8 mouse cellular contexts compared by ENCODE assay signal in genomic region chr2:180692630-180693029, GRCm38 (mm10). TPM values are rescaled to one million over a fixed set of nuclear protein-coding genes. Genes with fewer than 3 reads are reported as not detected.
DNase-seq lines count a peak whose midpoint lies in the region; ATAC-seq and TF ChIP-seq lines count a peak whose summit lies in the region.

No protein-coding gene starts in this region.

- peak; percentile 89 for TF ChIP-seq EP300 in MEL (IDR thresholded peaks at IDR 0.05; ENCODE audit: low read depth in 1 of 2, low read length in 2 of 2)

- H3K4me2 ChIP-seq in forebrain, embryonic 16.5 days (ENCODE audit: low read length) = no peak overlapping the region
- H3K4me2 ChIP-seq in hindbrain, embryonic 16.5 days (ENCODE audit: low read length) = no peak overlapping the region
- peak overlapping the region; percentile 39 for H3K4me2 ChIP-seq in neural tube, embryonic 12.5 days (replicated peaks)
- no peak overlapping the region for H3K4me2 ChIP-seq in intestine, postnatal 0 days (replicated peaks; ENCODE audit: low read depth)
- no peak overlapping the region for H3K4me2 ChIP-seq in intestine, embryonic 15.5 days (replicated peaks)

- H3K36me3 ChIP-seq in MEL (ENCODE audit: control insufficient read depth in 1 of 2, insufficient read depth in 2 of 2, low read length in 2 of 2) = peaks cover 22 to 53% of the 10 kb centered on the region in 2 experiments
- H3K36me3 ChIP-seq in forebrain, embryonic 16.5 days (ENCODE audit: control insufficient read depth, insufficient read depth) = peaks cover 20% of the 10 kb centered on the region
- H3K36me3 ChIP-seq in hindbrain, embryonic 16.5 days (ENCODE audit: control insufficient read depth, insufficient read depth, low read length) = peaks cover 22% of the 10 kb centered on the region
- peaks cover 33% of the 10 kb centered on the region for H3K36me3 ChIP-seq in neural tube, embryonic 12.5 days
- peaks cover 37% of the 10 kb centered on the region for H3K36me3 ChIP-seq in intestine, postnatal 0 days (ENCODE audit: control insufficient read depth, insufficient read depth)
- H3K36me3 ChIP-seq in intestine, embryonic 15.5 days = peaks cover 24% of the 10 kb centered on the region

- H3K9me3 ChIP-seq in MEL (replicated peaks; ENCODE audit: insufficient read depth, low read length) = no peaks in the 10 kb centered on the region
- H3K9me3 ChIP-seq in forebrain, embryonic 16.5 days (ENCODE audit: control insufficient read depth, low read length) = no peaks in the 10 kb centered on the region
- H3K9me3 ChIP-seq in hindbrain, embryonic 16.5 days (ENCODE audit: control insufficient read depth, low read length) = no peaks in the 10 kb centered on the region
- H3K9me3 ChIP-seq in neural tube, embryonic 12.5 days = no peaks in the 10 kb centered on the region
- no peaks in the 10 kb centered on the region for H3K9me3 ChIP-seq in intestine, postnatal 0 days (ENCODE audit: control insufficient read depth)
- no peaks in the 10 kb centered on the region for H3K9me3 ChIP-seq in intestine, embryonic 15.5 days

- DNase-seq in gastrocnemius, adult 18-20 months (ENCODE audit: low spot score) = peak; percentile 15
- no peak for DNase-seq in gastrocnemius, postnatal 10 days
- DNase-seq in MEL (ENCODE audit: low read depth, low spot score) = peak; percentile 93

- TF ChIP-seq CTCF in MEL (IDR thresholded peaks at IDR 0.05 in 2 of 3, conservative IDR thresholded peaks at IDR 0.05 in 1 of 3; ENCODE audit: control insufficient read depth in 1 of 3, insufficient read depth in 1 of 3, low read depth in 2 of 3, low read length in 3 of 3, poor library complexity in 1 of 3, severe bottlenecking in 1 of 3) = no peak
- no peak for TF ChIP-seq CTCF in intestine, postnatal 0 days (IDR thresholded peaks at IDR 0.05; ENCODE audit: low read depth)

- H3K27ac ChIP-seq in MEL (ENCODE audit: control insufficient read depth, low read depth, low read length) = peak overlapping the region; percentile 85
- peak overlapping the region; percentile 8; the same call in 1 of the 2 replicates for H3K27ac ChIP-seq in forebrain, embryonic 16.5 days (ENCODE audit: low read length)
- H3K27ac ChIP-seq in hindbrain, embryonic 16.5 days (ENCODE audit: low read depth, low read length) = peak overlapping the region; percentile 26; the same call in 1 of the 2 replicates
- H3K27ac ChIP-seq in neural tube, embryonic 12.5 days = 0 out of 2 replicates have a peak overlapping the region, but pooled peaks have one; percentile 50
- H3K27ac ChIP-seq in intestine, postnatal 0 days (ENCODE audit: low read depth, low read length) = no peak overlapping the region
- H3K27ac ChIP-seq in intestine, embryonic 15.5 days = no peak overlapping the region

- H3K27me3 ChIP-seq in MEL (ENCODE audit: control insufficient read depth in 1 of 2, insufficient read depth in 2 of 2, low read length in 2 of 2) = no peaks in the 10 kb centered on the region
- no peaks in the 10 kb centered on the region for H3K27me3 ChIP-seq in forebrain, embryonic 16.5 days (replicated peaks; ENCODE audit: control insufficient read depth, insufficient read depth, low read length)
- H3K27me3 ChIP-seq in hindbrain, embryonic 16.5 days (replicated peaks; ENCODE audit: control insufficient read depth, insufficient read depth, low read length) = no peaks in the 10 kb centered on the region
- H3K27me3 ChIP-seq in neural tube, embryonic 12.5 days (replicated peaks) = no peaks in the 10 kb centered on the region
- no peaks in the 10 kb centered on the region for H3K27me3 ChIP-seq in intestine, postnatal 0 days (replicated peaks; ENCODE audit: control insufficient read depth, insufficient read depth, low read length)
- H3K27me3 ChIP-seq in intestine, embryonic 15.5 days (replicated peaks) = no peaks in the 10 kb centered on the region

- H3K79me2 ChIP-seq in MEL (ENCODE audit: control insufficient read depth, insufficient read depth, low read length, poor library complexity) = peaks cover 63% of the 10 kb centered on the region

- TF ChIP-seq RAD21 in MEL (IDR thresholded peaks at IDR 0.05; ENCODE audit: low read depth, low read length) = no peak

- WGBS in forebrain, embryonic 16.5 days = 0% methylated on average over 1 of the region's 1 CpGs
- 4% methylated on average over 1 of the region's 1 CpGs for WGBS in hindbrain, embryonic 16.5 days
- WGBS in neural tube, embryonic 12.5 days = 0% methylated on average over 1 of the region's 1 CpGs
- 0% methylated on average over 1 of the region's 1 CpGs for WGBS in intestine, postnatal 0 days
- WGBS in intestine, embryonic 15.5 days = 0% methylated on average over 1 of the region's 1 CpGs

- no peak for TF ChIP-seq POLR2A in MEL (IDR thresholded peaks at IDR 0.05; ENCODE audit: control insufficient read depth in 1 of 2, insufficient read depth in 1 of 2, low read depth in 1 of 2, low read length in 2 of 2, poor library complexity in 1 of 2)

- peak overlapping the region in 1 of 2 experiments; percentile 31; a peak in 1 of 4 replicates for H3K4me3 ChIP-seq in MEL (ENCODE audit: control insufficient read depth in 1 of 2, insufficient read depth in 1 of 2, low read depth in 2 of 2, low read length in 2 of 2)
- H3K4me3 ChIP-seq in forebrain, embryonic 16.5 days (replicated peaks; ENCODE audit: low read length) = no peak overlapping the region
- no peak overlapping the region for H3K4me3 ChIP-seq in hindbrain, embryonic 16.5 days (ENCODE audit: low read length)
- H3K4me3 ChIP-seq in neural tube, embryonic 12.5 days = no peak overlapping the region
- H3K4me3 ChIP-seq in intestine, postnatal 0 days (ENCODE audit: low read depth, low read length) = no peak overlapping the region
- no peak overlapping the region for H3K4me3 ChIP-seq in intestine, embryonic 15.5 days (replicated peaks)

- H3K9ac ChIP-seq in MEL (ENCODE audit: control insufficient read depth, low read depth, low read length, poor library complexity, severe bottlenecking) = peak overlapping the region; percentile 41; the same call in 1 of the 2 replicates
- H3K9ac ChIP-seq in forebrain, embryonic 16.5 days (replicated peaks; ENCODE audit: low read depth, low read length) = no peak overlapping the region
- no peak overlapping the region for H3K9ac ChIP-seq in hindbrain, embryonic 16.5 days (ENCODE audit: low read depth, low read length)
- 0 out of 2 replicates have a peak overlapping the region, but pooled peaks have one; percentile 17 for H3K9ac ChIP-seq in neural tube, embryonic 12.5 days
- no peak overlapping the region for H3K9ac ChIP-seq in intestine, postnatal 0 days (ENCODE audit: low read depth, low read length)
- no peak overlapping the region for H3K9ac ChIP-seq in intestine, embryonic 15.5 days

- H3K4me1 ChIP-seq in MEL (ENCODE audit: control insufficient read depth in 1 of 2, insufficient read depth in 2 of 2, low read length in 2 of 2) = peaks cover 19 to 34% of the 10 kb centered on the region in 2 experiments
- peaks cover 12% of the 10 kb centered on the region for H3K4me1 ChIP-seq in forebrain, embryonic 16.5 days (replicated peaks; ENCODE audit: control insufficient read depth, insufficient read depth, low read length)
- peaks cover 7% of the 10 kb centered on the region; the same call in 1 of the 2 replicates for H3K4me1 ChIP-seq in hindbrain, embryonic 16.5 days (ENCODE audit: control insufficient read depth, insufficient read depth, low read depth, low read length)
- peaks cover 11% of the 10 kb centered on the region; the same call in 1 of the 2 replicates for H3K4me1 ChIP-seq in neural tube, embryonic 12.5 days
- H3K4me1 ChIP-seq in intestine, postnatal 0 days (replicated peaks; ENCODE audit: control insufficient read depth, insufficient read depth, low read length) = no peaks in the 10 kb centered on the region; the same call in 1 of the 2 replicates
- 0 out of 2 replicates have a peak, but pooled peaks cover 2% of the 10 kb centered on the region for H3K4me1 ChIP-seq in intestine, embryonic 15.5 days (replicated peaks)

- peak; percentile 40; the same call in 1 of the 2 replicates for ATAC-seq in forebrain, embryonic 16.5 days
- ATAC-seq in hindbrain, embryonic 16.5 days = peak; percentile 86; the same call in 1 of the 2 replicates
- peak; percentile 48; the same call in 1 of the 2 replicates for ATAC-seq in neural tube, embryonic 12.5 days (ENCODE audit: low FRiP score, low read depth)
- no peak for ATAC-seq in intestine, postnatal 0 days
- ATAC-seq in intestine, embryonic 15.5 days = no peak

RNA-seq across cellular contexts. Expression of gene Dido1, which starts 17.2 kb away (rescaled TPM):
- 10 to 100 TPM; 15.3 to 19.4 TPM for total RNA-seq in gastrocnemius, adult 18-20 months (2021)
- total RNA-seq in gastrocnemius, postnatal 10 days (2021) = 10 to 100 TPM; 21.4 to 32.2 TPM
- 27.9 and 30.1 TPM in 2 replicates for total RNA-seq in MEL (2012; rRNA removed)
- 10 to 100 TPM; 17.8 to 35.1 TPM for polyA plus RNA-seq in MEL (2012; ENCODE audit: insufficient read depth in 1 of 2, insufficient read length in 2 of 2, low read depth in 1 of 2, low replicate concordance in 2 of 2, missing spikeins in 1 of 2)
- 29.4 and 30.3 TPM in 2 replicates for polyA plus RNA-seq in forebrain, embryonic 16.5 days (2015; fragmentation: Nextera tagmentation; extraction: Ambion mirVana)
- 20.7 and 21.7 TPM in 2 replicates for polyA plus RNA-seq in hindbrain, embryonic 16.5 days (2015; fragmentation: Nextera tagmentation; extraction: Ambion mirVana)
- polyA plus RNA-seq in neural tube, embryonic 12.5 days (2016; fragmentation: Nextera tagmentation; extraction: Ambion mirVana) = 32.0 and 33.6 TPM in 2 replicates
- 7.8 and 9.3 TPM in 2 replicates for polyA plus RNA-seq in intestine, postnatal 0 days (2015; fragmentation: Nextera tagmentation; extraction: Ambion mirVana)
- polyA plus RNA-seq in intestine, embryonic 15.5 days (2015; fragmentation: Nextera tagmentation; extraction: Ambion mirVana) = 22.8 and 23.2 TPM in 2 replicates

RNA-seq across cellular contexts. Expression of gene Gid8, which starts 17.3 kb away (rescaled TPM):
- 10 to 100 TPM; 31.7 to 36.7 TPM for total RNA-seq in gastrocnemius, adult 18-20 months (2021)
- 10 to 100 TPM; 50.4 to 51.6 TPM for total RNA-seq in gastrocnemius, postnatal 10 days (2021)
- total RNA-seq in MEL (2012; rRNA removed) = 42.7 and 52.8 TPM in 2 replicates
- 10 to 100 TPM in 1 of 2 experiments, not detected in 1; 65.5 TPM for polyA plus RNA-seq in MEL (2012; ENCODE audit: insufficient read depth in 1 of 2, insufficient read length in 2 of 2, low read depth in 1 of 2, low replicate concordance in 2 of 2, missing spikeins in 1 of 2)
- polyA plus RNA-seq in forebrain, embryonic 16.5 days (2015; fragmentation: Nextera tagmentation; extraction: Ambion mirVana) = 57.2 and 58.3 TPM in 2 replicates
- polyA plus RNA-seq in hindbrain, embryonic 16.5 days (2015; fragmentation: Nextera tagmentation; extraction: Ambion mirVana) = 52.8 and 58.9 TPM in 2 replicates
- 53.8 and 56.8 TPM in 2 replicates for polyA plus RNA-seq in neural tube, embryonic 12.5 days (2016; fragmentation: Nextera tagmentation; extraction: Ambion mirVana)
- polyA plus RNA-seq in intestine, postnatal 0 days (2015; fragmentation: Nextera tagmentation; extraction: Ambion mirVana) = 36.6 and 38.0 TPM in 2 replicates
- 52.6 and 55.1 TPM in 2 replicates for polyA plus RNA-seq in intestine, embryonic 15.5 days (2015; fragmentation: Nextera tagmentation; extraction: Ambion mirVana)

RNA-seq across cellular contexts. Expression of gene Slc17a9, which starts 32.4 kb away (rescaled TPM):
- not detected for total RNA-seq in gastrocnemius, adult 18-20 months (2021)
- 1 to 10 TPM in 1 of 2 experiments, under 1 TPM in 1; 0.52 to 1.8 TPM for total RNA-seq in gastrocnemius, postnatal 10 days (2021)
- 6.5 and 6.7 TPM in 2 replicates for total RNA-seq in MEL (2012; rRNA removed)
- polyA plus RNA-seq in MEL (2012; ENCODE audit: insufficient read depth in 1 of 2, insufficient read length in 2 of 2, low read depth in 1 of 2, low replicate concordance in 2 of 2, missing spikeins in 1 of 2) = 10 to 100 TPM in 1 of 2 experiments, not detected in 1; 16.1 TPM
- polyA plus RNA-seq in forebrain, embryonic 16.5 days (2015; fragmentation: Nextera tagmentation; extraction: Ambion mirVana) = 0.22 and 0.48 TPM in 2 replicates
- 0.19 and 0.42 TPM in 2 replicates for polyA plus RNA-seq in hindbrain, embryonic 16.5 days (2015; fragmentation: Nextera tagmentation; extraction: Ambion mirVana)
- polyA plus RNA-seq in neural tube, embryonic 12.5 days (2016; fragmentation: Nextera tagmentation; extraction: Ambion mirVana) = 0.43 and 0.52 TPM in 2 replicates
- 2.3 and 3.1 TPM in 2 replicates for polyA plus RNA-seq in intestine, postnatal 0 days (2015; fragmentation: Nextera tagmentation; extraction: Ambion mirVana)
- polyA plus RNA-seq in intestine, embryonic 15.5 days (2015; fragmentation: Nextera tagmentation; extraction: Ambion mirVana) = 2.3 and 4.6 TPM in 2 replicates

RNA-seq across cellular contexts. Expression of gene Tcfl5, which starts 50.1 kb away (rescaled TPM):
- not detected for total RNA-seq in gastrocnemius, adult 18-20 months (2021)
- total RNA-seq in gastrocnemius, postnatal 10 days (2021) = under 1 TPM; 0.28 to 0.41 TPM
- not detected in 2 replicates for total RNA-seq in MEL (2012; rRNA removed)
- polyA plus RNA-seq in MEL (2012; ENCODE audit: insufficient read depth in 1 of 2, insufficient read length in 2 of 2, low read depth in 1 of 2, low replicate concordance in 2 of 2, missing spikeins in 1 of 2) = not detected
- 0.15 and 0.28 TPM in 2 replicates for polyA plus RNA-seq in forebrain, embryonic 16.5 days (2015; fragmentation: Nextera tagmentation; extraction: Ambion mirVana)
- polyA plus RNA-seq in hindbrain, embryonic 16.5 days (2015; fragmentation: Nextera tagmentation; extraction: Ambion mirVana) = 0.31 and 0.50 TPM in 2 replicates
- polyA plus RNA-seq in neural tube, embryonic 12.5 days (2016; fragmentation: Nextera tagmentation; extraction: Ambion mirVana) = 0.23 and 0.55 TPM in 2 replicates
- 0.07 TPM in 2 replicates for polyA plus RNA-seq in intestine, postnatal 0 days (2015; fragmentation: Nextera tagmentation; extraction: Ambion mirVana)
- polyA plus RNA-seq in intestine, embryonic 15.5 days (2015; fragmentation: Nextera tagmentation; extraction: Ambion mirVana) = 0.13 TPM in 1 of 2 replicates, not detected in the other

Comparison
In these comparisons a context has a peak if more than half of its experiments do, and no peak if none do; other contexts are left out.
1. H3K27ac ChIP-seq: peak in MEL (single experiment), forebrain, embryonic 16.5 days (single experiment), hindbrain, embryonic 16.5 days (single experiment) and neural tube, embryonic 12.5 days (single experiment); none in intestine, postnatal 0 days (single experiment) and intestine, embryonic 15.5 days (single experiment).
2. H3K9ac ChIP-seq: peak in MEL (single experiment) and neural tube, embryonic 12.5 days (single experiment); none in forebrain, embryonic 16.5 days (single experiment), hindbrain, embryonic 16.5 days (single experiment), intestine, postnatal 0 days (single experiment) and intestine, embryonic 15.5 days (single experiment).
3. ATAC-seq: peak in forebrain, embryonic 16.5 days (single experiment), hindbrain, embryonic 16.5 days (single experiment) and neural tube, embryonic 12.5 days (single experiment); none in intestine, postnatal 0 days (single experiment) and intestine, embryonic 15.5 days (single experiment).